Mouse (Mus musculus): ENCODE data around the gene Zfp992. TPM values are rescaled to one million over a fixed set of nuclear protein-coding genes. Genes with fewer than 3 reads are reported as not detected.

Gene Zfp992
- total RNA-seq, 2 experiments from 2014 or later = 2.4 to 2.8 TPM

Other genes with a start within 250 kb of the Zfp992 start
- gene Zfp981, start 53.0 kb downstream of the Zfp992 start, total RNA-seq (2021) = under 1 TPM; 0.70 to 0.76 TPM
- gene Zfp993, start 161.9 kb downstream of the Zfp992 start, total RNA-seq (2021) = 1 to 10 TPM; 2.5 to 4.4 TPM